Mouse (Mus musculus) kidney, embryonic 15.5 days (tissue): ENCODE measurements around the gene Copb1. TPM values are rescaled to one million over a fixed set of nuclear protein-coding genes. Genes with fewer than 3 reads are reported as not detected.
A peak's percentile ranks its signal among the peaks of the same experiment; 100 is the strongest.

ENCODE experiments used
- ATAC-seq: fragments of 200-750 bp; cut with Nextera tagmentation; replicated peaks from 2 replicates; pipeline ENCODE4 v1.8.0; 2017; ENCODE audit warnings: moderate TSS enrichment; ENCODE audit not compliant: low FRiP score
- H3K27ac ChIP-seq: fragments of 300-500 bp; sonication (generic); 2 replicates; pipeline ENCODE4 v1.5.1; 2015; ENCODE audit warnings: mild to moderate bottlenecking, inconsistent platforms
- H3K27me3 ChIP-seq: fragments of 300-500 bp; sonication (generic); 2 replicates; pipeline ENCODE4 v1.6.1; 2015; ENCODE audit warnings: inconsistent platforms
- H3K36me3 ChIP-seq: fragments of 300-500 bp; sonication (generic); 2 replicates; pipeline ENCODE4 v1.6.1; 2015; ENCODE audit warnings: inconsistent platforms
- H3K4me1 ChIP-seq: fragments of 300-500 bp; sonication (generic); 2 replicates; pipeline ENCODE4 v1.6.1; 2015; ENCODE audit warnings: inconsistent platforms
- H3K4me2 ChIP-seq: fragments of 300-500 bp; sonication (generic); 2 replicates; pipeline ENCODE4 v1.6.1; 2015; ENCODE audit warnings: moderate library complexity, mild to moderate bottlenecking, inconsistent platforms
- H3K4me3 ChIP-seq: fragments of 300-500 bp; sonication (generic); replicated peaks from 2 replicates; pipeline ENCODE4 v1.5.1; 2015; ENCODE audit warnings: mild to moderate bottlenecking, inconsistent platforms
- H3K9ac ChIP-seq: fragments of 300-500 bp; sonication (generic); 2 replicates; pipeline ENCODE4 v1.6.1; 2015; ENCODE audit warnings: mild to moderate bottlenecking, inconsistent platforms
- H3K9me3 ChIP-seq: fragments of 300-500 bp; sonication (generic); replicated peaks from 2 replicates; pipeline ENCODE4 v1.6.1; 2016; ENCODE audit warnings: inconsistent platforms
- WGBS: fragments of 180-500 bp; shearing (Covaris S2); methylation state at CpG from one replicate; pipeline ENCODE4 v1.1.7; 2015; ENCODE audit warnings: mixed read lengths; 5-methylcytosine and 5-hydroxymethylcytosine counted together
- polyA plus RNA-seq: library from polyadenylated mRNA; unstranded; fragments of >200 nt; fragmentation: Nextera tagmentation; extraction: Ambion mirVana; gene quantifications from 2 replicates; pipeline ENCODE4 v1.2.1, GENCODE M21; 2015

Copb1 gene
- polyA plus RNA-seq, 1 experiment from 2014 or later, result 125 TPM

DNA sequence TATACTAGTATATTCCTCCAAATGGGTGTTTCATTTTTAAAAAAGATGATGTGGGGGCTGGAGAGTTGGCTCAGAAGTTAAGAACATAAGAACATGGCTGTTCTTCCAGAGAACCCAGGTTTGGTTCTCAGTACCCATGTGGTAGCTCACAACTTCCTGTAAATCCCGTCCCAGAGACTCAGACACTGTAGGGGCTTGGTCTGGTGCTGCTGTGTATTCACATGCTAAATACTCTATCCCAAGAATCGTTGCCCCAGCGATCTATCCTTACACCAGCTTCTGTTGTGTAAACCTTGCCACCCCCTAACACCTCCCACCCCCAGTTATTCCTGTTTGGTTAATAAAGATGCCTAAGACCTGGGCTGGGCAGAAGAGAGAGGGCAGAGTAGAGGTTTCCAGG lies 61.9 kb downstream of the Copb1 start:
- H3K9me3 ChIP-seq, result no peaks in the 10 kb centered on the region
- H3K9ac ChIP-seq, result no peak overlapping the region
- WGBS, result 43% methylated on average over 3 of the region's 3 CpGs
- H3K4me3 ChIP-seq, result no peak overlapping the region
- no peaks in the 10 kb centered on the region for H3K4me1 ChIP-seq
- H3K4me2 ChIP-seq, result no peak overlapping the region
- no peak for ATAC-seq
- H3K27me3 ChIP-seq, result no peaks in the 10 kb centered on the region
- H3K27ac ChIP-seq, result no peak overlapping the region
- H3K36me3 ChIP-seq, result no peaks in the 10 kb centered on the region

DNA sequence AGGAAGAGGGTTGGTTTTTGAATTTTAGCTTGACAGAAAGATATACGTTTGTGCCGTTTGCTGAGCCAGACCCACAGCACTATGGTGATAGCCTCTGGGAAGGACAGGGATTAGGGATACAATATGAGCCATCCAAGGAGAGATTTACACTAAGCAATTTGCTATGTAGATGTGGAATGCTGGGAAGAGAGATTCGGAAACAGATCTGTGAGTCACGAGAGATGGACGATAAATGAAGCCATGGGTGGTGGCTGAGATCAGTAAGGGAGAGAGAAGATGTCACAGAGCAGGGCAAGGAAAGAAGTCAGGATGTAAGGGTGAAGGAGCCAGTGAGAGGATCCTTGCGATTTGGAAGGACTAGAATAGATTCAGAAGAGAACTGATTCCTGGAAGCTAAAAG lies 71.1 kb downstream of the Copb1 start:
- ATAC-seq, result no peak
- H3K36me3 ChIP-seq, result no peaks in the 10 kb centered on the region
- H3K4me1 ChIP-seq, result peaks cover 12% of the 10 kb centered on the region; the same call in 1 of the 2 replicates
- no peaks in the 10 kb centered on the region for H3K27me3 ChIP-seq
- H3K27ac ChIP-seq, result no peak overlapping the region
- WGBS, result 66% methylated on average over 6 of the region's 6 CpGs
- H3K4me3 ChIP-seq, result no peak overlapping the region
- H3K4me2 ChIP-seq, result no peak overlapping the region
- H3K9ac ChIP-seq, result no peak overlapping the region
- H3K9me3 ChIP-seq, result no peaks in the 10 kb centered on the region

DNA sequence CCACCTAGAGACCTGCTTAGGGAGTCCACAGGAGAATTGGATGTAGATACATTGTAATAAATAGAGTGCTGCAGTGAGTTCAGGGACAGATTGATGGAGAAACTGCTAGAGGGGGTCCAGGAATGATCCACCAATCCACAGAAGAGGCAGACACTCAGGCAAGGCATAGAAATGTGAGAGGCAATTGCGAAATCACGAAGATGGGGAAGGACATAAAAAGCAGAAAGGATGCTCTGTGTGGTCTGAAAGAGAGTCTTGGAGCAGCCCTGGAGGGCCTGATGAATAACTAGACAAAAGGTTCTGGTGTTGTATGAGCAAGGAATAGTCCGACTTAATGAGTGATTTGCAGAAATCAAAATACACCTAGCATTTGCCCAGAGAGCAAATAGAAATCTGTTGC lies 71.8 kb downstream of the Copb1 start:
- Histone ChIP-seq H3K27me3 (no peaks in the 10 kb centered on the region), H3K9ac (no peak overlapping the region), H3K4me3 (no peak overlapping the region), H3K9me3 (no peaks in the 10 kb centered on the region), H3K36me3 (no peaks in the 10 kb centered on the region), H3K27ac (no peak overlapping the region), H3K4me1 (peaks cover 12% of the 10 kb centered on the region; the same call in 1 of the 2 replicates), H3K4me2 (no peak overlapping the region)
- ATAC-seq, result no peak
- WGBS, result 84% methylated on average over 3 of the region's 3 CpGs

DNA sequence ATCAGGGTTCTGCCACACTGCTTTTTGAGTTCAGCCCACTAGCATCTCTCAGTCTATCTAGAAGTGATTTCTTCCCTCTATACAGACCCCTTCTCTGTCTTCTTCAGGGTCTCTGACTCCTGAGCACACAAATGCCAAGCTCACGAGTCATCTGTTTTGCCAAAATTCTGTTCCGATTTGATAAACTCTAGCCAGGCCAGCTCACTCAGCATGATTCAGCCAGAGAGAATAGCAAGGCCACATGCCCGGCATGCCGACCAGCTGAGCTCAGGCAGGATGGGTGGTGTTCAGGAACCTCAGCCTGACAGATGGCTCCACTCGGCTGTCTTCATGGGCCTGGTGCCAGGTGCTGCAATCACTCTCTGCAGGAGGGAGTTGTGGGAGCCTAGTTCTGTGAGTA lies 73.1 kb downstream of the Copb1 start:
- Histone ChIP-seq H3K27me3 (no peaks in the 10 kb centered on the region), H3K36me3 (no peaks in the 10 kb centered on the region), H3K27ac (0 out of 2 replicates have a peak overlapping the region, but pooled peaks have one; percentile 22), H3K4me3 (no peak overlapping the region), H3K4me2 (no peak overlapping the region), H3K4me1 (peaks cover 12% of the 10 kb centered on the region; the same call in 1 of the 2 replicates), H3K9ac (no peak overlapping the region), H3K9me3 (no peaks in the 10 kb centered on the region)
- peak; percentile 79; the same call in 1 of the 2 replicates for ATAC-seq
- WGBS, result 20% methylated on average over 5 of the region's 5 CpGs

DNA sequence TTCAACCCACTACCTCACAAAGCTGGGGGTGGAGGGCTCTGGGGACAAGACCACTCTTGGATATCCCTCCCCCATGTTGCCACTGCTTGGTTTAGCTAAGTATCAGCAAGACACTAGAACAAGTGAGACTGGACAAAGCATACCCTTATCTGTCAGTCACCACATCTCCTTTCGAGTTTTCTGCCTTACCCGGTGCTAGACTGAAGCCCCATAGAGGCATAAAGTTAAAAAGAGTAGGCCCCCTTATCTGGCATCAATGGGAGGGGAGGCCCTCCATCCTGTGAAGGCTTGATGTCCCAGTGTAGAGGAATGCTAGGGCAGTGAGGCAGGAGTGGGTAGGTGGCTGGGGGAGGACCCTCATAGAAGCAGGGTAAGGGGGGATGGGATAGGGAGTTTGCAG lies 77.9 kb downstream of the Copb1 start:
- Histone ChIP-seq H3K9ac (no peak overlapping the region), H3K36me3 (no peaks in the 10 kb centered on the region), H3K27ac (no peak overlapping the region), H3K4me2 (no peak overlapping the region), H3K27me3 (no peaks in the 10 kb centered on the region), H3K4me1 (peaks cover 10% of the 10 kb centered on the region), H3K9me3 (no peaks in the 10 kb centered on the region), H3K4me3 (no peak overlapping the region)
- no peak for ATAC-seq
- 76% methylated on average over 2 of the region's 2 CpGs for WGBS

DNA sequence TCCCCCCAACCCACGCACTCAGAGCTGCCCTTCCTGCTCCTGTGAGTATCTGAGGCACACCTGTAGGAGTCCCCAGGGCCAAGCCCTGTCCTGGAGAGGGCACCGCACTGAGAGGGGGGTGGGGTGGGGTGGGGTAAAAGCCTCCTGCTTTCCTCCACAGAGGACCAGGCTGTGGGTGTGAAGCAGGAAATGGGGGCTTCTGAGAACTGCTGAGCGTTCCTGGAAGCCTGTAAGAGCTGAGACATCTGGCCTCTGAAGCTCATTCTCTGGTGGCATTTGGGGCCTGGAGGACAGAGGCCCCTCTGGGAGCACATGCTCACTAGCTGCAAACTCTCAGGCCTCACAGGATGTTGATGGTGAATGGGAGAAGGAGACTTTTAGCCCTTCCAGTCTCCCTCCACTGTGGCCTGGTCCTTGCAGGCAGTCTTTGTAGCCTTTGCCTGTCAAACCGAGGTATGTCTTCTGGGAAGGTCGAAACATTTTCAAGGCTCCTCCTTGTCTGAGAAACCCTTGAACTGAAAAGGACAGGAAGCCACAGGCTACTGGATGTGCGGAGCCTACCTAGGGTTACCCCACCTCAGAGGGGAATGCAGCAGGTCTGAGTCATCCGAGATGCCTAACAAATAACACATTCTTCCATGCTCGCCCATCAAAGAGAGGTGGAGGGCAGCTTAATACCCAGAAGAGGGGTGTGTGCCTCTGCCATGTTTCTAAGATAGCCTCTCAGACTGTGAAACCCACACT lies 83.0 kb downstream of the Copb1 start:
- Histone ChIP-seq H3K9ac (no peak overlapping the region), H3K27me3 (no peaks in the 10 kb centered on the region), H3K4me3 (no peak overlapping the region), H3K4me1 (peaks cover 11% of the 10 kb centered on the region), H3K27ac (peak overlapping the region; percentile 76), H3K9me3 (no peaks in the 10 kb centered on the region), H3K36me3 (no peaks in the 10 kb centered on the region), H3K4me2 (no peak overlapping the region)
- 30% methylated on average over 8 of the region's 8 CpGs for WGBS
- peak; percentile 62; the same call in 1 of the 2 replicates for ATAC-seq

DNA sequence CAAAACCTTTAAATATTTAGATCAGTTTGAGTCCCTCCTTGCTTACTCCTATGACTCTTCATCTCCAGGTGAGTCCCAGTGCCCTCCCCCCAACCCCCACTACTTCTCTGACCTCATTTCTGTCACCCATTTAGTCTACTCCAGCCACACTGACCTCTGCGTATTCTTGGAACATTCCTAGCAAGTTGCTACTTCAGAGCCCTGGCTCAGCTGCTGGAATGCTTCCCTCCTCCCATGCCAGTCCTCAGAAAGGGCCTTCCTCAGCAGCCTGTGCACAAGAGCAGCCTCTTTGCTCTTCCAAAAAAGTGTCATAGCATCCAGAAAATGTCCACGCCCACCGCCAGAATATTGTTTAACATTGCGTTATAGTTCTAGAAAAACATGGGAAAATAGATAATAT lies 84.5 kb downstream of the Copb1 start:
- no peak overlapping the region for H3K9ac ChIP-seq
- H3K4me1 ChIP-seq, result peaks cover 11% of the 10 kb centered on the region
- H3K9me3 ChIP-seq, result no peaks in the 10 kb centered on the region
- no peak for ATAC-seq
- no peaks in the 10 kb centered on the region for H3K27me3 ChIP-seq
- 75% methylated on average over 4 of the region's 4 CpGs for WGBS
- no peaks in the 10 kb centered on the region for H3K36me3 ChIP-seq
- H3K27ac ChIP-seq, result no peak overlapping the region
- no peak overlapping the region for H3K4me3 ChIP-seq
- no peak overlapping the region for H3K4me2 ChIP-seq

DNA sequence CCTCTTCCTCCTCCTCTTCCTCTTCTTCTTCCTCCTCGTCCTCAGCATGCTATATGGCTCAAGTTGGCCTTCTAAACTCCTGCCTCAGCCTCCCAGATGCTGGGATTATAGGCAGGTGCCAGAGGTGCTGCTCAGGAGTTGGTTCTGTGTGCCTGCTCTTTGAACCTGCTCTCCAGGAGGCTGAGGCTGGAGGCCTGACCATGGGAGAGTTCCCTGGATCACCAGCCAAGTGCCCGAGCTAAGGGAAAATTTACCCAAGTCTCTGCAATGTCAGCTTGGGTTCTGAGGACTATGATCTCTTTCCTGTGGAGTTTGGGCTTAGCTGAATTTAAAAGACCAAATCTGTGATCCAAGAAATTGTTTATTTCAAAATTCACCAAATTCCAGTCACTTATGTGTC lies 85.1 kb downstream of the Copb1 start:
- WGBS, result 73% methylated on average over 2 of the region's 2 CpGs
- no peaks in the 10 kb centered on the region for H3K27me3 ChIP-seq
- H3K4me2 ChIP-seq, result no peak overlapping the region
- no peaks in the 10 kb centered on the region for H3K9me3 ChIP-seq
- no peak overlapping the region for H3K9ac ChIP-seq
- no peaks in the 10 kb centered on the region for H3K36me3 ChIP-seq
- no peak overlapping the region for H3K27ac ChIP-seq
- no peak for ATAC-seq
- H3K4me3 ChIP-seq, result no peak overlapping the region
- peaks cover 11% of the 10 kb centered on the region for H3K4me1 ChIP-seq

Other genes with a start within 250 kb of the Copb1 start
- 36.0 and 39.9 TPM in 2 replicates for gene Rras2, start 136.9 kb downstream of the Copb1 start, polyA plus RNA-seq
- gene Psma1, start 21.4 kb upstream of the Copb1 start, polyA plus RNA-seq, result 422 and 445 TPM in 2 replicates
- gene Pde3b, start 160.6 kb upstream of the Copb1 start, polyA plus RNA-seq, result 5.0 TPM in 2 replicates